Mouse (Mus musculus) cortical plate, adult 2 months (tissue): ENCODE results near the gene Nmur1.

ENCODE experiments used
- CTCF ChIP-seq: fragments of 200-500 bp; IDR thresholded peaks from 2 replicates; pipeline ENCODE4 v1.5.1; 2011; ENCODE audit warnings: mild to moderate bottlenecking, control low read depth, low read length; ENCODE audit not compliant: insufficient read depth; ENCODE audit errors: extremely low read depth
- POLR2A ChIP-seq: fragments of 200-500 bp; IDR thresholded peaks from 2 replicates; pipeline ENCODE4 v1.6.1; 2011; ENCODE audit warnings: mild to moderate bottlenecking, low read length, control low read depth; ENCODE audit not compliant: insufficient read depth; ENCODE audit errors: extremely low read depth

GRCm38 (mm10) chr1:86406313-86406712 is 19.7 kb downstream of the Nmur1 start:
- TF ChIP-seq POLR2A (no peak), CTCF (no peak)
